Mouse (Mus musculus) cortical plate, adult 2 months (tissue): ENCODE data around the gene Rom1. TPM values are rescaled to one million over a fixed set of nuclear protein-coding genes. Genes with fewer than 3 reads are reported as not detected.

Experiments used
- H3K27ac ChIP-seq: fragments of 200-500 bp; 2 replicates; pipeline ENCODE4 v1.5.1; 2012; ENCODE audit warnings: low read length, control low read depth, inconsistent platforms; ENCODE audit not compliant: insufficient read depth
- H3K4me1 ChIP-seq: fragments of 200-500 bp; 2 replicates; pipeline ENCODE4 v1.6.1; 2011; ENCODE audit warnings: low read length; ENCODE audit not compliant: control insufficient read depth, insufficient read depth
- H3K4me3 ChIP-seq: fragments of 200-500 bp; 2 replicates; pipeline ENCODE4 v1.5.1; 2011; ENCODE audit warnings: mild to moderate bottlenecking, low read length, control low read depth; ENCODE audit not compliant: insufficient read depth
- CTCF ChIP-seq: fragments of 200-500 bp; IDR thresholded peaks from 2 replicates; pipeline ENCODE4 v1.5.1; 2011; ENCODE audit warnings: mild to moderate bottlenecking, control low read depth, low read length; ENCODE audit not compliant: insufficient read depth; ENCODE audit errors: extremely low read depth
- POLR2A ChIP-seq: fragments of 200-500 bp; IDR thresholded peaks from 2 replicates; pipeline ENCODE4 v1.6.1; 2011; ENCODE audit warnings: mild to moderate bottlenecking, low read length, control low read depth; ENCODE audit not compliant: insufficient read depth; ENCODE audit errors: extremely low read depth
- polyA plus RNA-seq: library from polyadenylated mRNA; depleted of rRNA; stranded (reverse); fragments of >200 nt; gene quantifications from 2 replicates; pipeline ENCODE4 v1.2.3, GENCODE M21; 2012

Gene Rom1
- polyA plus RNA-seq, 1 experiment = 9.2 TPM

- Histone ChIP-seq H3K27ac (no peak overlapping the region), H3K4me1 (no peaks in the 10 kb centered on the region), H3K4me3 (no peak overlapping the region)
- TF ChIP-seq CTCF = no peak
- no peak for TF ChIP-seq POLR2A
Measured at GRCm38 (mm10) chr19:8927891-8928525, 1.1 kb downstream of the Rom1 start.

DNA sequence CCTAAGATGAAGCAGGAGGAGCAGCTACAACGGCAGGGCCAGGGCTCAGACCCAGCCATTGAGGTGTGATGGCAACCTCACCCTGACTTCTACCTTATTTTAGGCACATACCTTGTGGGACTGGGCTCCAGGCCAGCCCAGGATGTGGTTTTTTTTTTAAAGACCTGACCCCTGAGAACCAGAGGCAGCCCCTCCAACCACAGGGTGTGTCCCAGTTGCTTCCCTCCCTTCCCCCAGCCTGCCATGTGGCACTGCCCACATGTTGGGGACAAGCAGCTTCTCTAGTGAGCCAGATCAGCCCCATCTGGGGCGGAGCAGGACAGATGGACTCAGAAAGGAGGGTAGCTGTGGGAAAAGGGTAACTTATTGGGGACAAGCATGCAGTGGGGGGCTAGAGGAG lies 2.4 kb downstream of the Rom1 start:
- no peak overlapping the region for H3K27ac ChIP-seq
- H3K4me1 ChIP-seq = no peaks in the 10 kb centered on the region
- no peak for TF ChIP-seq POLR2A
- TF ChIP-seq CTCF = no peak
- H3K4me3 ChIP-seq = no peak overlapping the region

DNA sequence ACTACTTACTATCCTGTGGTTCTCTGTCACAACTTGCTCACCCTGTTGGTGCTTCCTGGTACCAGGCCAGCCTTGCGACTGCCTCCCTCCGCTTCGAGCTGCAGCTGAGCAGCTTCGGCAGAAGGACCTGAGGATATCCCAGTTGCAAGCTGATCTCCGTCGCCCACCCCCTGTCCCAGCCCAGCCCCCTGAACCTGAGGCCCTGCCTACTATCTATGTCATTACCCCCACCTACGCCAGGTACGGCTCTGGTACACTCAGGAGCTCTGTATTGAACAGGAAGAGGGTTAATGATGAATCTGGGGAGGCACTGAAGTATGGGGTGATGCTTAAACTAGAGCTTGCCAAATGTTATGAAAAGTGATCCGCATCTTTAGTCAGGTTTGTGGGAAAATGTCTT lies 7.4 kb downstream of the Rom1 start:
- H3K4me3 ChIP-seq = no peak overlapping the region; the same call in 1 of the 2 replicates
- TF ChIP-seq POLR2A (no peak), CTCF (no peak)
- H3K4me1 ChIP-seq = peaks cover 3% of the 10 kb centered on the region; the same call in 1 of the 2 replicates
- H3K27ac ChIP-seq = no peak overlapping the region

DNA sequence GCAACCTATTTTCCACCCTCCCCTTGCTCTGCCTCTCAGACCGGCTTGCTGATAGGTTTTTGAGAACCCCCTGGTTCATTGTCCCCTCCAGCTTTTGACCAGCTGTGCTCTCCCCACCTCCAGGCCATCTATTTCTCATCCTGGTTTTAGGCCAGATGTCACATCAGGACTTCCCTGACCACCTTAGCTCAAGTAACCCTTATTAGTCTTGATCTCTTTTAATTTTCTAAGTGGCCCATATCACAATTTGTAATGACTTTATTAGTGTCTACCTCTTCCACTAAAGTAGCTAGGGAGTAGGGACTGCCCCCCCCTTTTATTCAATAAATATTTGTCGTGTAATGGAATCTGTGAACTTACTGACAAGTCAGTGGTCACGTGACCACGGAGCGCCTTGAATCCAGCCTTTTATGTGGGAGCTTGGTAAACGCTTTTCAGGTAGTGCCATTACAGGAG lies 8.3 kb downstream of the Rom1 start:
- Histone ChIP-seq H3K27ac (0 out of 2 replicates have a peak overlapping the region, but pooled peaks have one; percentile 4), H3K4me1 (peaks cover 3% of the 10 kb centered on the region; the same call in 1 of the 2 replicates), H3K4me3 (peak overlapping the region; percentile 73)
- TF ChIP-seq CTCF (no peak), POLR2A (no peak)

GRCm38 (mm10) chr19:8920073-8920736 lies 9.0 kb downstream of the Rom1 start, which contains the start of gene B3gat3:
Gene B3gat3 (plus strand): TSS chr19:8920374.
- peak within 1 kb of the TSS; percentile 67 for H3K27ac ChIP-seq
- no peak for TF ChIP-seq CTCF
- TF ChIP-seq POLR2A = peak; percentile 93
- H3K4me3 ChIP-seq = peak within 1 kb of the TSS; percentile 73
- H3K4me1 ChIP-seq = peaks cover 3% of the 10 kb centered on the region; the same call in 1 of the 2 replicates

DNA sequence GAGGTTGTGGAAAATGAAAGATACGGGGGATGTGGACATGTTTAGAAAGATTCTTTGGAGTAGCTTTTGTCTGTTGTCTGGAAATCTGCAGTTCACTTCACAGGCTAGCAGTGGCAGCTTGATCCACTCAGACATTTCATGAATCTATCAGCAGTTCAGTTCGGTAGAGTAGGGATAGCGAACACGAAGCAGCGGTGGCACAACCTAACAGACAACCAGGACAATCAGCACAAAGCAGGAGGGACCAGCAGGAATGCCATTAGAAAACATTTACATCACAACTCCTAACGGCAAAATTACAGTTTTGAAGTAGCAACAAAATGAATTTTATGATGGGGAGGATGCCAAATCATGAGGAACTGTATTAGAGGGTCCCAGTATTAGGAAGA lies 9.5 kb downstream of the Rom1 start:
- TF ChIP-seq CTCF = no peak
- TF ChIP-seq POLR2A = no peak
- peak overlapping the region; percentile 73; the same call in 1 of the 2 replicates for H3K4me3 ChIP-seq
- peak overlapping the region; percentile 67 for H3K27ac ChIP-seq
- H3K4me1 ChIP-seq = peaks cover 3% of the 10 kb centered on the region; the same call in 1 of the 2 replicates

DNA sequence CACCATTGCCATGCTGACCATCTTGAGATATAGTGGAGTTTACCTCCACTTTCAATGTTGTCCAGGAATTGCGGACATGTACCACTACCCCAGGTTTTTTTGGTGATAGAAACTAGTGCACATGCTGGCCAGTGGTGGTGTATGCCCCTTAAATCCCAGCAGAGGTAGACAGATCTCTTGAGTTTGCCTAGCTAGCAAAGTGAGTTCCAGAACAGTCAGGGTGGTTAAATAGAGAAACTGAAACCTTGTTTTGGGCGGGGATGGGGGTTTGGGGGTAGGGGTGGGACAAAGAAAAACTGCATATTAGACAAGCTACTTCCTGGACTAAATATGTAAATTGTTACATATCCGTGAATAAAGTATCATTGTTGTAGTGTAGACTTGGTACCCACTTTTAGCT lies 10.2 kb downstream of the Rom1 start:
- Histone ChIP-seq H3K4me1 (peaks cover 3% of the 10 kb centered on the region; the same call in 1 of the 2 replicates), H3K4me3 (no peak overlapping the region), H3K27ac (no peak overlapping the region)
- TF ChIP-seq CTCF (no peak), POLR2A (no peak)

DNA sequence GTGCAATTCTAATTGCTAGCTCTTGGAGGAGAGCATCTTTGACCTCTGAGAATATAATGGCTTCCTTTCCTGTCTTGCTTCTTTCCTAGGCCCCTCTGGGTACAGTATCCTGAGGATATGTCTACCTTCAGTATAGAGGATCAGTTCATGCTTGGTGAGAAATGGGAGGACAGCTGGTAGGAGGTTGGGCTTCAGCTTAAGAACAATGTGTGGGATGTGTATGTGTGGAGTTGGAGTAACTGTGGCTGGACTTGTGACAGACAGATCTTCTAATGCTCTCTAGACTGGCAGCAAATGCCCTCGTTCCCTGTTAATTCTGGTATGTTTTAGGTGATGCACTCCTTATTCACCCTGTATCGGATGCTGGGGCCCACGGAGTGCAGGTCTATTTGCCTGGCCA lies 14.9 kb downstream of the Rom1 start:
- Histone ChIP-seq H3K4me1 (peaks cover 3% of the 10 kb centered on the region), H3K4me3 (no peak overlapping the region), H3K27ac (0 out of 2 replicates have a peak overlapping the region, but pooled peaks have one; percentile 35)
- TF ChIP-seq POLR2A (no peak), CTCF (no peak)

DNA sequence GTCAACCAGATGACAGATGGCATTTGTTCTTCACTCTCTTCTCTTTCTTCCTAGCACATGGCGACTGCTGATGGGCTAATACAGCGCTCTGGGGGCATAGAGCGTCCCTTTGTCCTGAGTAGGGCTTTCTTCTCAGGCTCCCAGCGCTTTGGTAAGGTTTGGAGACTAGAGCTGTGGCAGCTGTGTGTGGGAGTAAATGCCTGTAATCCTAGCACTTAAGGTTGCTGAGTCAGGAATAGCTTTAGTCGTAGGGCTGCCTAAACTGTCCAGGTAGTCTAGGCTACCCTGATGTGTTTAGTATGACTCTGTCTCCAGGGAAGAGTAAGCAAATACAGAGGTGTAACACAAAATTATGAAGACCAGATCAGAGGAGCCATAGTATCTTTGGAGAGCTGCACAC lies 17.3 kb downstream of the Rom1 start:
- Histone ChIP-seq H3K27ac (no peak overlapping the region), H3K4me3 (no peak overlapping the region), H3K4me1 (peaks cover 3% of the 10 kb centered on the region)
- TF ChIP-seq POLR2A (no peak), CTCF (no peak)

DNA sequence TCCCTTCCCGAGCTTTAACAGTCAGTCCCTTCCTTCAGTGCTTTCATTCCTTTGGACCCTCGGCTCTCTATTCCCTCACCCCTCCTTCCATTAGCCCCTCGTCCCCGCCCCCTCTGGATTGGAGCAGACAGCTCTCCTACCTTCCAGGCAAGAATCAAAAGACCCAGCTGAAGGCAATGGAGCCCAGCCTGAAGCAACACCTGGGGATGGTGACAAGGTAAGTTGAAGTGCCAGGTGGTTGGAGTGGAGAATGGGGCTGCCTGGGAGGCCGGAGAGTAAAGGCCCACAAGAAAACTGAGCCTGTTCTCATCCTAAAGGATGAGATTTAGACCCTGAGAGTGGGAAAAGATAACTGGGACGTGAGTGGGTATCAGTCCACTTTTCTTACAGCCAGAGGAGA lies 20.6 kb downstream of the Rom1 start:
- Histone ChIP-seq H3K4me3 (no peak overlapping the region), H3K4me1 (peaks cover 3% of the 10 kb centered on the region), H3K27ac (no peak overlapping the region)
- TF ChIP-seq CTCF (no peak), POLR2A (no peak)

DNA sequence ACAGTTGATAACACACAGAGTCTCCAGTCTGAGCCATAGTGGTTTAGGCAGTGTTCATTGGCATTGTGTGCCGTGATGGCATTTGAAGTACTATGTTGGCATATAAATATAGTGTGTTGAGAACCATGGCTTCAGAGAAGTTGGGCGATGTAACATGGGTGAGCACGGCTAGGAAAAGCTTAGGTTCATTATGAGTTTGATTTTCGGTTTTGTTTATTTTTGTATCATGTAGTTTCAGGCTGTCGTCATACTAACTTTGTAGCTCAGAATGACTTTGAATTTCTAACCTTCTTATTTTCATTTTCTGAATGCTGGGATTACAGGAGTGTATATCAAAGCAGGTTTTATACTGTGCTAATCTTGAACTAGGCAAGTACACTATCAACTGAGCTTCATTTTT lies 25.7 kb downstream of the Rom1 start:
- H3K4me1 ChIP-seq = no peaks in the 10 kb centered on the region; the same call in 1 of the 2 replicates
- H3K27ac ChIP-seq = no peak overlapping the region
- no peak overlapping the region for H3K4me3 ChIP-seq
- TF ChIP-seq POLR2A (no peak), CTCF (no peak)
